Mouse (Mus musculus) hindbrain, embryonic 15.5 days (tissue): ENCODE measurements at regions not wholly inside any gene's neighbourhood (a gene's known extent, or its start where the extent isn't known, plus 50 kb on each side); places are given as distances from the start of the nearest gene placed in this dataset.

ENCODE experiments used
- ATAC-seq: fragments of 200-750 bp; cut with Nextera tagmentation; 2 replicates; pipeline ENCODE4 v1.8.0; 2017; ENCODE audit warnings: low read depth, moderate number of reproducible peaks, moderate TSS enrichment; ENCODE audit not compliant: low FRiP score
- H3K27ac ChIP-seq: fragments of 300-500 bp; sonication (generic); replicated peaks from 2 replicates; pipeline ENCODE4 v1.5.1; 2015; ENCODE audit warnings: mild to moderate bottlenecking, inconsistent platforms
- H3K27me3 ChIP-seq: fragments of 300-500 bp; sonication (generic); 2 replicates; pipeline ENCODE4 v1.6.1; 2015; ENCODE audit warnings: control low read depth, inconsistent platforms
- H3K36me3 ChIP-seq: fragments of 300-500 bp; sonication (generic); 2 replicates; pipeline ENCODE4 v1.6.1; 2015; ENCODE audit warnings: control low read depth, inconsistent platforms
- H3K4me1 ChIP-seq: fragments of 300-500 bp; sonication (generic); replicated peaks from 2 replicates; pipeline ENCODE4 v1.6.1; 2015; ENCODE audit warnings: control low read depth, inconsistent platforms
- H3K4me2 ChIP-seq: fragments of 300-500 bp; sonication (generic); 2 replicates; pipeline ENCODE4 v1.6.1; 2015; ENCODE audit warnings: moderate library complexity, mild to moderate bottlenecking, inconsistent platforms
- H3K4me3 ChIP-seq: fragments of 300-500 bp; sonication (generic); 2 replicates; pipeline ENCODE4 v1.5.1; 2015; ENCODE audit warnings: mild to moderate bottlenecking, inconsistent platforms
- H3K9ac ChIP-seq: fragments of 300-500 bp; sonication (generic); 2 replicates; pipeline ENCODE4 v1.6.1; 2015; ENCODE audit warnings: inconsistent platforms
- H3K9me3 ChIP-seq: fragments of 300-500 bp; sonication (generic); 2 replicates; pipeline ENCODE4 v1.6.1; 2016; ENCODE audit warnings: control low read depth, inconsistent platforms
- WGBS: fragments of 180-500 bp; shearing (Covaris S2); methylation state at CpG from one replicate; pipeline ENCODE4 v1.1.7; 2015; 5-methylcytosine and 5-hydroxymethylcytosine counted together

GRCm38 (mm10) chr10:95102981-95103380 lies 158.3 kb upstream of the Plxnc1 start:
- ATAC-seq, result no peak
- 77% methylated on average over 4 of the region's 4 CpGs for WGBS
- no peaks in the 10 kb centered on the region for H3K4me1 ChIP-seq
- no peak overlapping the region for H3K27ac ChIP-seq
- H3K4me2 ChIP-seq, result no peak overlapping the region
- no peaks in the 10 kb centered on the region for H3K27me3 ChIP-seq
- H3K4me3 ChIP-seq, result no peak overlapping the region
- H3K9me3 ChIP-seq, result no peaks in the 10 kb centered on the region
- no peaks in the 10 kb centered on the region for H3K36me3 ChIP-seq
- no peak overlapping the region for H3K9ac ChIP-seq

GRCm38 (mm10) chr10:95099906-95100305 lies 155.3 kb upstream of the Plxnc1 start:
- no peaks in the 10 kb centered on the region for H3K4me1 ChIP-seq
- H3K4me3 ChIP-seq, result no peak overlapping the region
- ATAC-seq, result no peak
- no peak overlapping the region for H3K27ac ChIP-seq
- H3K4me2 ChIP-seq, result no peak overlapping the region
- no peak overlapping the region for H3K9ac ChIP-seq
- no peaks in the 10 kb centered on the region for H3K9me3 ChIP-seq
- no peaks in the 10 kb centered on the region for H3K36me3 ChIP-seq
- 72% methylated on average over 5 of the region's 5 CpGs for WGBS
- no peaks in the 10 kb centered on the region for H3K27me3 ChIP-seq

- H3K4me2 ChIP-seq, result no peak overlapping the region
- H3K4me1 ChIP-seq, result 0 out of 2 replicates have a peak, but pooled peaks cover 2% of the 10 kb centered on the region
- H3K27me3 ChIP-seq, result no peaks in the 10 kb centered on the region
- H3K4me3 ChIP-seq, result no peak overlapping the region
- H3K36me3 ChIP-seq, result no peaks in the 10 kb centered on the region
- no peak overlapping the region for H3K9ac ChIP-seq
- WGBS, result 86% methylated on average over 4 of the region's 4 CpGs
- ATAC-seq, result no peak
- no peak overlapping the region for H3K27ac ChIP-seq
- H3K9me3 ChIP-seq, result no peaks in the 10 kb centered on the region
These were observed 151.2 kb upstream of the Plxnc1 start for GRCm38 (mm10) chr10:95095847-95096246.

GRCm38 (mm10) chr10:95094771-95095170 lies 150.1 kb upstream of the Plxnc1 start:
- H3K4me3 ChIP-seq, result no peak overlapping the region
- H3K36me3 ChIP-seq, result no peaks in the 10 kb centered on the region
- WGBS, result 74% methylated on average over 8 of the region's 8 CpGs
- H3K4me2 ChIP-seq, result no peak overlapping the region
- H3K27ac ChIP-seq, result no peak overlapping the region
- 0 out of 2 replicates have a peak, but pooled peaks cover 2% of the 10 kb centered on the region for H3K4me1 ChIP-seq
- H3K27me3 ChIP-seq, result no peaks in the 10 kb centered on the region
- no peak overlapping the region for H3K9ac ChIP-seq
- ATAC-seq, result no peak
- H3K9me3 ChIP-seq, result no peaks in the 10 kb centered on the region

- no peak overlapping the region for H3K4me2 ChIP-seq
- no peak overlapping the region for H3K27ac ChIP-seq
- ATAC-seq, result no peak
- no peaks in the 10 kb centered on the region for H3K36me3 ChIP-seq
- no peaks in the 10 kb centered on the region for H3K9me3 ChIP-seq
- H3K27me3 ChIP-seq, result no peaks in the 10 kb centered on the region
- H3K4me3 ChIP-seq, result no peak overlapping the region
- 29% methylated on average over 5 of the region's 5 CpGs for WGBS
- no peak overlapping the region for H3K9ac ChIP-seq
- H3K4me1 ChIP-seq, result peaks cover 5% of the 10 kb centered on the region
These were observed 148.6 kb upstream of the Plxnc1 start for GRCm38 (mm10) chr10:95093266-95093665.

GRCm38 (mm10) chr10:95091086-95091485 lies 146.5 kb upstream of the Plxnc1 start:
- H3K36me3 ChIP-seq, result no peaks in the 10 kb centered on the region
- H3K4me2 ChIP-seq, result no peak overlapping the region
- peaks cover 9% of the 10 kb centered on the region for H3K4me1 ChIP-seq
- H3K9me3 ChIP-seq, result no peaks in the 10 kb centered on the region
- H3K27me3 ChIP-seq, result no peaks in the 10 kb centered on the region
- no peak for ATAC-seq
- 67% methylated on average over 6 of the region's 6 CpGs for WGBS
- no peak overlapping the region for H3K27ac ChIP-seq
- H3K9ac ChIP-seq, result no peak overlapping the region
- H3K4me3 ChIP-seq, result no peak overlapping the region

GRCm38 (mm10) chr10:95090641-95091040 lies 146.0 kb upstream of the Plxnc1 start:
- H3K36me3 ChIP-seq, result no peaks in the 10 kb centered on the region
- H3K4me1 ChIP-seq, result peaks cover 9% of the 10 kb centered on the region
- no peaks in the 10 kb centered on the region for H3K9me3 ChIP-seq
- no peak overlapping the region for H3K4me3 ChIP-seq
- WGBS, result 79% methylated on average over 4 of the region's 4 CpGs
- ATAC-seq, result no peak
- H3K9ac ChIP-seq, result no peak overlapping the region
- H3K27me3 ChIP-seq, result no peaks in the 10 kb centered on the region
- H3K27ac ChIP-seq, result no peak overlapping the region
- no peak overlapping the region for H3K4me2 ChIP-seq

- Histone ChIP-seq H3K4me2 (no peak overlapping the region), H3K27me3 (no peaks in the 10 kb centered on the region), H3K4me1 (peaks cover 9% of the 10 kb centered on the region), H3K27ac (no peak overlapping the region), H3K9ac (no peak overlapping the region), H3K4me3 (no peak overlapping the region), H3K9me3 (no peaks in the 10 kb centered on the region), H3K36me3 (no peaks in the 10 kb centered on the region)
- no peak for ATAC-seq
- WGBS, result 84% methylated on average over 9 of the region's 9 CpGs
These were observed 145.4 kb upstream of the Plxnc1 start for GRCm38 (mm10) chr10:95090035-95090434.

- 34% methylated on average over 13 of the region's 13 CpGs for WGBS
- ATAC-seq, result peak; percentile 94
- H3K9me3 ChIP-seq, result no peaks in the 10 kb centered on the region
- peaks cover 16% of the 10 kb centered on the region for H3K4me1 ChIP-seq
- no peak overlapping the region for H3K4me2 ChIP-seq
- H3K27ac ChIP-seq, result no peak overlapping the region
- H3K27me3 ChIP-seq, result no peaks in the 10 kb centered on the region
- H3K36me3 ChIP-seq, result no peaks in the 10 kb centered on the region
- H3K4me3 ChIP-seq, result no peak overlapping the region
- no peak overlapping the region for H3K9ac ChIP-seq
These were observed 143.4 kb upstream of the Plxnc1 start for GRCm38 (mm10) chr10:95087864-95088570.

GRCm38 (mm10) chr10:95086755-95087154 lies 142.1 kb upstream of the Plxnc1 start:
- Histone ChIP-seq H3K4me2 (no peak overlapping the region), H3K4me1 (peaks cover 19% of the 10 kb centered on the region)
- no peak for ATAC-seq

GRCm38 (mm10) chr10:95085688-95086268 lies 141.1 kb upstream of the Plxnc1 start:
- WGBS, result 77% methylated on average over 8 of the region's 8 CpGs
- Histone ChIP-seq H3K4me1 (peaks cover 19% of the 10 kb centered on the region), H3K36me3 (no peaks in the 10 kb centered on the region), H3K4me3 (no peak overlapping the region), H3K4me2 (no peak overlapping the region), H3K27me3 (no peaks in the 10 kb centered on the region), H3K9ac (no peak overlapping the region), H3K9me3 (no peaks in the 10 kb centered on the region), H3K27ac (no peak overlapping the region)
- ATAC-seq, result no peak

More at GRCm38 (mm10) chr10:95086755-95087154, 142.1 kb upstream of the Plxnc1 start:
- Histone ChIP-seq H3K4me3 (no peak overlapping the region), H3K9me3 (no peaks in the 10 kb centered on the region), H3K36me3 (no peaks in the 10 kb centered on the region), H3K27me3 (no peaks in the 10 kb centered on the region), H3K9ac (no peak overlapping the region), H3K27ac (no peak overlapping the region)
- 51% methylated on average over 4 of the region's 4 CpGs for WGBS

- ATAC-seq, result no peak
- 53% methylated on average over 14 of the region's 14 CpGs for WGBS
These were observed 138.9 kb upstream of the Plxnc1 start for GRCm38 (mm10) chr10:95083341-95084148.

More at GRCm38 (mm10) chr10:95083341-95084148, 138.9 kb upstream of the Plxnc1 start:
- Histone ChIP-seq H3K4me2 (no peak overlapping the region), H3K4me3 (no peak overlapping the region), H3K27me3 (no peaks in the 10 kb centered on the region), H3K27ac (no peak overlapping the region), H3K9ac (no peak overlapping the region), H3K36me3 (no peaks in the 10 kb centered on the region), H3K9me3 (no peaks in the 10 kb centered on the region), H3K4me1 (peaks cover 19% of the 10 kb centered on the region)
